Mouse (Mus musculus): ENCODE measurements around the gene Il9r. TPM values are rescaled to one million over a fixed set of nuclear protein-coding genes. Genes with fewer than 3 reads are reported as not detected.

Gene Il9r
- polyA plus RNA-seq, 1 experiment from 2014 or later, result 0.09 TPM

GRCm38 (mm10) chr11:32236712-32237410, 36.8 kb upstream of the Il9r start:
- ATAC-seq (replicated peaks; ENCODE audit: insufficient number of reproducible peaks, insufficient read depth, low FRiP score, low read depth), result no peak
- Histone ChIP-seq H3K9me3 (replicated peaks) (no peaks in the 10 kb centered on the region), H3K4me2 (no peak overlapping the region), H3K9ac (no peak overlapping the region), H3K4me3 (no peak overlapping the region), H3K4me1 (replicated peaks) (peaks cover 22% of the 10 kb centered on the region), H3K27me3 (no peaks in the 10 kb centered on the region), H3K27ac (peak overlapping the region; percentile 42; the same call in 1 of the 2 replicates), H3K36me3 (peaks cover 36% of the 10 kb centered on the region)
- 62% methylated on average over 9 of the region's 9 CpGs for WGBS

DNA sequence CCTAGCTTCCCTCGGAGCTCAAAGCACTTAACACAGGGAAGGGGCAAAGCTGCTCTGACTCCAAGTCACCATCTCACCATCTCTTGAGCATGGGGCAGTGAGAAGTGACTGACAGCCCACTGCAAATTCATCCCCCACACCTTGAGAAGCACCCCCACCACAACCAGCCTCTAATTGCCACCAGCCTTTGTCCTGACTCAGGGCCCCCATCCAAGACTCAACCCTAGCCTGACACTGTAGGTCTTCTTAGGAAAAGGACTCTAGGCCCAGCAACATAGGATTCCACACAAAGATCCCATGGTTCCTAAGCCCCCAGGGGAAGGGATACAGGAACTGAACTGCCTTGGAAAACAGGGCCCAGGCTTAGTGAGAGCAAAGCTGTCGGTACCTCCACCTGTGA, 36.1 kb upstream of the Il9r start:
- 50% methylated on average over 2 of the region's 2 CpGs for WGBS
- no peaks in the 10 kb centered on the region for H3K27me3 ChIP-seq
- H3K4me1 ChIP-seq (replicated peaks), result peaks cover 22% of the 10 kb centered on the region
- H3K4me2 ChIP-seq, result no peak overlapping the region
- peak overlapping the region; percentile 42; the same call in 1 of the 2 replicates for H3K27ac ChIP-seq
- no peak overlapping the region for H3K9ac ChIP-seq
- peaks cover 43% of the 10 kb centered on the region for H3K36me3 ChIP-seq
- no peak overlapping the region for H3K4me3 ChIP-seq
- no peaks in the 10 kb centered on the region for H3K9me3 ChIP-seq (replicated peaks)
- no peak for ATAC-seq (replicated peaks; ENCODE audit: insufficient number of reproducible peaks, insufficient read depth, low FRiP score, low read depth)

GRCm38 (mm10) chr11:32235646-32236045, 35.6 kb upstream of the Il9r start:
- H3K27ac ChIP-seq, result peak overlapping the region; percentile 42; the same call in 1 of the 2 replicates
- ATAC-seq (replicated peaks; ENCODE audit: insufficient number of reproducible peaks, insufficient read depth, low FRiP score, low read depth), result peak; percentile 62; the same call in 1 of the 2 replicates
- no peak overlapping the region for H3K4me3 ChIP-seq
- WGBS, result 21% methylated on average over 3 of the region's 3 CpGs
- H3K9me3 ChIP-seq (replicated peaks), result no peaks in the 10 kb centered on the region
- no peak overlapping the region for H3K9ac ChIP-seq
- no peaks in the 10 kb centered on the region for H3K27me3 ChIP-seq
- H3K4me2 ChIP-seq, result no peak overlapping the region
- H3K4me1 ChIP-seq (replicated peaks), result peaks cover 22% of the 10 kb centered on the region
- H3K36me3 ChIP-seq, result peaks cover 45% of the 10 kb centered on the region

DNA sequence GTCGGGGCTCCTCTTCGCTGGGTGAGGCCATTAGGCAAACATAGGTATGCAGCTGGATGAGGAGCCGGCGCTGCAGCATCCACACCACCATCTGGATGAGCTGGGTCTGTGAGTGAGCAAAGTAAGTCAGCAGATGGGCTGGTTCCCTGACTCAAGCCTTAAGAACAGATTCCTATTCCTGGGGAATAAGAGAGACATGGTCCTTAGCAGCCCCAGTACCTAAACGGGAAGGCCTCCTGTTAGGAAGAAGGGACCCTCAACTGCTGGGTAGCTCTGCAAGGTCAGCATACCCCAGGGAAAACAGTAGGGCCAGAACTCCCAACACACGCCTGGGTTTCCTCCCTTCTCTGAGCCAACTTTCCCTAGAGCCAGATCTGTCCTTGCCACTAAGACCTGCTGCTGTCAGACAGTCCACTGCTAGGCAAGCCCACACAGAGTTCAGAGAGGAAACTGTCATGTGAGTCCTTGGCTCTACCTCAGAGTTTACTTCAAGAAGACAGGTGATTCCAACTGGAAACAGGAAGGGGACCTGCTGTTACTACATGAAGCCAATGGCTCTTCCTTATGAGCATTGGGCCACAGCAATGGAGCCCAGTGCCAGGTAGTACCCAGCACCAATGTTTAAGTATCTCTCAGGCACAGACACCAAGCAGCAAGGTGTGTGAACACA, 34.9 kb upstream of the Il9r start:
- Histone ChIP-seq H3K36me3 (peaks cover 43% of the 10 kb centered on the region), H3K4me3 (no peak overlapping the region), H3K27ac (0 out of 2 replicates have a peak overlapping the region, but pooled peaks have one; percentile 42), H3K4me1 (replicated peaks) (peaks cover 22% of the 10 kb centered on the region), H3K9ac (no peak overlapping the region), H3K27me3 (no peaks in the 10 kb centered on the region), H3K9me3 (replicated peaks) (no peaks in the 10 kb centered on the region), H3K4me2 (no peak overlapping the region)
- ATAC-seq (replicated peaks; ENCODE audit: insufficient number of reproducible peaks, insufficient read depth, low FRiP score, low read depth), result no peak
- 78% methylated on average over 6 of the region's 6 CpGs for WGBS

GRCm38 (mm10) chr11:32233895-32234294, 33.8 kb upstream of the Il9r start:
- Histone ChIP-seq H3K4me2 (no peak overlapping the region), H3K4me1 (replicated peaks) (peaks cover 22% of the 10 kb centered on the region), H3K9ac (no peak overlapping the region), H3K9me3 (replicated peaks) (no peaks in the 10 kb centered on the region), H3K27ac (no peak overlapping the region), H3K27me3 (no peaks in the 10 kb centered on the region), H3K4me3 (no peak overlapping the region), H3K36me3 (peaks cover 38% of the 10 kb centered on the region)
- ATAC-seq (replicated peaks; ENCODE audit: insufficient number of reproducible peaks, insufficient read depth, low FRiP score, low read depth), result no peak
- WGBS, result 89% methylated on average over 3 of the region's 3 CpGs

DNA sequence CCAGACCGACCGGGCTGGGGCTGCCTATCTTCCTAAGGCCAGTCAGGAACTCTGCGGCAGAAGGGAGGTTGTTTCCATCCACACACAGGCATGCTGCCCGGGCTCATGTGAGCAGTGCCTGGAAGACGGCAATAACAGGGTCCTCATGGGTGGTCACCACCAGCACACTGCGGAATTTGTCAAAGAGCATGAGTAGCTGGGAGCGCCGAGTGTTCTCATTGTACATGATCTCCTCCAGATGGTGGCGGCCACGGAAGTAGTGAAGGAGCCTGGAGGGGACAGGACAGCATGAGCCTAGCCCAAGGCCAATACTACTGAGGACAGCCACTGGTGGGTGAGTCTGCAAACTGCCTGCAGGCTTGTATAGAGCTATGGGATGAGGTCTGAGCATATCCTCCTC, 32.8 kb upstream of the Il9r start:
- WGBS, result 79% methylated on average over 10 of the region's 10 CpGs
- Histone ChIP-seq H3K9me3 (replicated peaks) (no peaks in the 10 kb centered on the region), H3K4me2 (no peak overlapping the region), H3K9ac (no peak overlapping the region), H3K36me3 (peaks cover 40% of the 10 kb centered on the region), H3K27ac (no peak overlapping the region), H3K4me3 (no peak overlapping the region), H3K27me3 (no peaks in the 10 kb centered on the region), H3K4me1 (replicated peaks) (peaks cover 22% of the 10 kb centered on the region)
- no peak for ATAC-seq (replicated peaks; ENCODE audit: insufficient number of reproducible peaks, insufficient read depth, low FRiP score, low read depth)

DNA sequence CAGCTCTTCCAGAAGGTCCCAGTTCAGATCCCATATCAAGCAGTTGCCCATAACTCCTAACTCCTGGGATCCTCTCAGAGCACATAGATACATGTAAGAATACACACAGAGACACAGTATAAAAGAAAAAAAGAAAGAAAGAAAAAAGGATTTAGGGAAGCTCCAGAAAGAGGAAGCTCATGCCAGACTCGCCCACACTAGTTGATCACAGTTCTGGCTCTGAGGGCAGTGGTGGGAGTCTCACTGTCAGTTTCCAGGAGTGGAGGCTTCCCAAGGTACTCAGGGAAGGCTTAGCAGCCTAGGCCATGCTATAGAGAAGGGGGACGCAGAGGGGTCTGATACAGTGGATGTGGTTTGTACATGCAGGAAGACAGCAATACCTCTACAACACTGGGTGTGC, 31.0 kb upstream of the Il9r start:
- Histone ChIP-seq H3K4me2 (no peak overlapping the region), H3K9me3 (replicated peaks) (no peaks in the 10 kb centered on the region), H3K27ac (no peak overlapping the region), H3K9ac (no peak overlapping the region), H3K4me3 (no peak overlapping the region), H3K36me3 (peaks cover 40% of the 10 kb centered on the region), H3K4me1 (replicated peaks) (peaks cover 25% of the 10 kb centered on the region), H3K27me3 (no peaks in the 10 kb centered on the region)
- WGBS, result 91% methylated on average over 2 of the region's 2 CpGs
- ATAC-seq (replicated peaks; ENCODE audit: insufficient number of reproducible peaks, insufficient read depth, low FRiP score, low read depth), result no peak

DNA sequence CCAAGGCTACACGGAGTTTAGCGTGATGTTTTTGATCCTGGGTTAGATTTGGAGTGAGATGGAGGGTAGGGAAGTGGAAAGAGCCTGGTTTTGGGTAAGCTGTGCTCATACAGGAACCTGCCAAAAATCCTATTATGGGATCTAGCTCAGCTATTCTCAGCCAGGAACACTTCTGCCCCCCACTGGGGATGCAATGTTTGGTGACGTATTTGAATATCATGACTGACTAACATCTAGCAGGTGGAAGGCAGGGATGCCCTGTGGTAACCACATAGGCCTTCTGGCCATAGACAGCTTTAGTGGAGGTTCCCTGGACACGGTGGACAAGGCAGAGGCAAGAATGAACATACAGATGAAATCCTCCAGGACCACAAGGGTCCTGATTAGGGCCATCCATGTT, 30.1 kb upstream of the Il9r start:
- H3K9ac ChIP-seq, result no peak overlapping the region
- H3K4me2 ChIP-seq, result no peak overlapping the region
- WGBS, result 78% methylated on average over 4 of the region's 4 CpGs
- H3K9me3 ChIP-seq (replicated peaks), result no peaks in the 10 kb centered on the region
- H3K27me3 ChIP-seq, result no peaks in the 10 kb centered on the region
- ATAC-seq (replicated peaks; ENCODE audit: insufficient number of reproducible peaks, insufficient read depth, low FRiP score, low read depth), result no peak
- peaks cover 25% of the 10 kb centered on the region for H3K4me1 ChIP-seq (replicated peaks)
- no peak overlapping the region for H3K4me3 ChIP-seq
- no peak overlapping the region for H3K27ac ChIP-seq
- peaks cover 40% of the 10 kb centered on the region for H3K36me3 ChIP-seq

GRCm38 (mm10) chr11:32228292-32228845, 28.3 kb upstream of the Il9r start:
- H3K4me1 ChIP-seq (replicated peaks), result peaks cover 35% of the 10 kb centered on the region
- no peak overlapping the region for H3K9ac ChIP-seq
- H3K4me2 ChIP-seq, result no peak overlapping the region
- no peaks in the 10 kb centered on the region for H3K27me3 ChIP-seq
- 78% methylated on average over 3 of the region's 3 CpGs for WGBS
- H3K4me3 ChIP-seq, result no peak overlapping the region
- H3K9me3 ChIP-seq (replicated peaks), result no peaks in the 10 kb centered on the region
- H3K27ac ChIP-seq, result no peak overlapping the region
- H3K36me3 ChIP-seq, result peaks cover 31% of the 10 kb centered on the region
- ATAC-seq (replicated peaks; ENCODE audit: insufficient number of reproducible peaks, insufficient read depth, low FRiP score, low read depth), result no peak

DNA sequence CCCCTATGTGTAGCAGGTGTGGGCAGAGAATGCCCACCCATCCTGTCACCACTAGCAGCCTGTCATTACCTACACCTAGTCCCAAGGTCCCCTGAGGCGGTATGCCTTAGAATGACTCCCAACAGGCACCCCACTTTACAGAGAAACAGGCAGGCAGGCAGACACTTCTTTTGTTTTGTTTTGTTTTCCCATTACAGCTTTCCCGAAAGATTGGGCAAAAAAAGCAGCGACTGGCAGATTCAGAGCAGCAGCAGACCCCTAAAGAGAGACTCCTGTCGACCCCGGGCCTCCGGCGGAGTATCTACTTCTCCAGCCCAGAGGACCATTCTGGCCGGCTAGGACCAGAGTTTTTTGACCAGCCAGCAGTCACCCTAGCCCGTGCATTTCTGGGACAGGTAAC, 27.5 kb upstream of the Il9r start:
- H3K4me2 ChIP-seq, result no peak overlapping the region
- no peak for ATAC-seq (replicated peaks; ENCODE audit: insufficient number of reproducible peaks, insufficient read depth, low FRiP score, low read depth)
- no peak overlapping the region for H3K27ac ChIP-seq
- peaks cover 43% of the 10 kb centered on the region for H3K4me1 ChIP-seq (replicated peaks)
- 81% methylated on average over 9 of the region's 9 CpGs for WGBS
- H3K36me3 ChIP-seq, result peaks cover 25% of the 10 kb centered on the region
- no peak overlapping the region for H3K4me3 ChIP-seq
- no peaks in the 10 kb centered on the region for H3K9me3 ChIP-seq (replicated peaks)
- H3K9ac ChIP-seq, result no peak overlapping the region
- H3K27me3 ChIP-seq, result no peaks in the 10 kb centered on the region

DNA sequence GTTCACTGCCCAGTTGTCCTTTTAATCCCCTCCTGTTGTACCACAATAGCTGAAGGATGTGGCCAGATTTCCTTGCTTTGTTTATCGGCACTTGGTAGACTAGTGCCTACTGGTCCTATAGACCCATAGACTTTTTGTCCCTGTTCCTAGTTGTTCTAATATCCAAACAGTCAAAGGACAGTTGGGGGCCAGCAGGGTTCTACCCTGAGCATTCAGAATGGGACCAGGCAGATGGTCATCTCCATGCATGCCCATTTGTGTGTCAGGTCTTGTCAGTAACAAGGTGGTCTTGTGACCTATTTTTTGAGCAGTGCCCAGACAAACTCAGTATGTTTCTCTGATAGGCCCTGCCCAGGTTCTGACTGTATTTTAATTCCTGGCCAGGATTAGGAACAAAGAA, 27.0 kb upstream of the Il9r start:
- H3K4me1 ChIP-seq (replicated peaks), result peaks cover 47% of the 10 kb centered on the region
- H3K27ac ChIP-seq, result peak overlapping the region; percentile 88
- H3K9ac ChIP-seq, result peak overlapping the region; percentile 78
- WGBS, result 33% methylated on average over 1 of the region's 1 CpGs
- no peaks in the 10 kb centered on the region for H3K27me3 ChIP-seq
- H3K4me2 ChIP-seq, result peak overlapping the region; percentile 85
- H3K4me3 ChIP-seq, result peak overlapping the region; percentile 70
- no peaks in the 10 kb centered on the region for H3K9me3 ChIP-seq (replicated peaks)
- ATAC-seq (replicated peaks; ENCODE audit: insufficient number of reproducible peaks, insufficient read depth, low FRiP score, low read depth), result no peak
- peaks cover 20% of the 10 kb centered on the region for H3K36me3 ChIP-seq

All from heart, embryonic 15.5 days (tissue).